Mouse (Mus musculus) heart, adult 2 months (tissue): ENCODE data around the gene Gm17387.

ENCODE experiments used
- CTCF ChIP-seq: fragments of 200-600 bp; IDR thresholded peaks from 2 replicates; pipeline ENCODE4 v1.8.1; 2022; ENCODE audit warnings: antibody characterized with exemption, mild to moderate bottlenecking, moderate library complexity
- EP300 ChIP-seq: fragments of 200-500 bp; IDR thresholded peaks from 2 replicates; pipeline ENCODE4 v1.6.1; 2011; ENCODE audit warnings: low read depth, low read length, control low read depth; ENCODE audit not compliant: insufficient read depth
- POLR2A ChIP-seq: fragments of 200-500 bp; IDR thresholded peaks from 2 replicates; pipeline ENCODE4 v1.6.1; 2011; ENCODE audit warnings: mild to moderate bottlenecking, low read depth, low read length, control low read depth; ENCODE audit not compliant: insufficient read depth

DNA sequence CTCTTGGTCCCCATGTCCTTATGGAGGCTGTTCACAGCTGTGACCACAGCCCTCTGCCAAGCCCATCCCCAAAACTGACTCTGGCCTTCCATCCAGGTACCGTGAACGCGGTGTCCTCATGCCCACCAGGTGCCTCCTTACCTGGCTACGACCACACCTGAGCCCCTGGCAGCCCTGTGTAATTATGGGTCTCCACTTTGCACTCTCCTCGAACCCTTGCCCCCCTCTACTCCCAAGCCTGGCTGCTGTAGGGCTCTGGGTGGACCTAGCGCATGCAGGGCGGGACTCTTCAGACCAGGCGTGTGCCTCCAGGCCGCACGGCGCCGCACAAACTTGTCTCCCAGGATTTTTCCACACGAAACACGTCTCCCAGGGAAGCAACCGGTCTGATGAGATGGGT, 48.9 kb downstream of the Gm17387 start, which contains the start of gene Pkp3:
- TF ChIP-seq POLR2A (no peak), EP300 (no peak), CTCF (no peak)
